Mouse (Mus musculus): ENCODE measurements at regions not wholly inside any gene's neighbourhood (a gene's known extent, or its start where the extent isn't known, plus 50 kb on each side); places are given as distances from the start of the nearest gene placed in this dataset.

DNA sequence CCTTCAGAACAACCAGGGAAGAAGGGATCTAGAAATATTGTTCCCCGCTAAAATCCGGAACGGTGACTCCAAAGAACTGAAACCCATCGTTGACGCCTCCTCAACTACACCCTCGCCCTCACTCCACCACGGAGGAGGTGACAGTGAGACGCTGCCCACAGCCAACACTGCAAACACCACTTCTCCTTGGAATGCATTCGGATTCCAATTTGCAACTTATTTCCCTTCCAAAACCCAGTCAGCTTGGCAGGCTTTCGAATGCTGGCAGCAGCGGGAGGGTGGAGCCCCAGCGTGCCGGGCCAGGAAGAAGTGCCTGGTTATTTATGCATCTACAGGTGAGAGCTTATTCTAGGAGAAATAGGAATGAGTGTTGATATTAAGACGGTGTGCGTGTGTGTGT lies 85.9 kb upstream of the Sdk2 start:
- TF ChIP-seq ZC3H11A (IDR thresholded peaks at IDR 0.05; ENCODE audit: low read depth, low read length) (no peak), USF2 (conservative IDR thresholded peaks at IDR 0.05; ENCODE audit: low read depth, low read length) (no peak), TBP (conservative IDR thresholded peaks at IDR 0.05; ENCODE audit: low read depth, low read length) (no peak)

Measured in CH12.LX (cell line).